Mouse (Mus musculus): ENCODE results near the gene Ss18l2. TPM values are rescaled to one million over a fixed set of nuclear protein-coding genes. Genes with fewer than 3 reads are reported as not detected.
A peak's percentile ranks its signal among the peaks of the same experiment; 100 is the strongest.

The Ss18l2 gene
- polyA plus RNA-seq, 2 experiments from 2014 or later = 59.3 to 65.0 TPM

DNA sequence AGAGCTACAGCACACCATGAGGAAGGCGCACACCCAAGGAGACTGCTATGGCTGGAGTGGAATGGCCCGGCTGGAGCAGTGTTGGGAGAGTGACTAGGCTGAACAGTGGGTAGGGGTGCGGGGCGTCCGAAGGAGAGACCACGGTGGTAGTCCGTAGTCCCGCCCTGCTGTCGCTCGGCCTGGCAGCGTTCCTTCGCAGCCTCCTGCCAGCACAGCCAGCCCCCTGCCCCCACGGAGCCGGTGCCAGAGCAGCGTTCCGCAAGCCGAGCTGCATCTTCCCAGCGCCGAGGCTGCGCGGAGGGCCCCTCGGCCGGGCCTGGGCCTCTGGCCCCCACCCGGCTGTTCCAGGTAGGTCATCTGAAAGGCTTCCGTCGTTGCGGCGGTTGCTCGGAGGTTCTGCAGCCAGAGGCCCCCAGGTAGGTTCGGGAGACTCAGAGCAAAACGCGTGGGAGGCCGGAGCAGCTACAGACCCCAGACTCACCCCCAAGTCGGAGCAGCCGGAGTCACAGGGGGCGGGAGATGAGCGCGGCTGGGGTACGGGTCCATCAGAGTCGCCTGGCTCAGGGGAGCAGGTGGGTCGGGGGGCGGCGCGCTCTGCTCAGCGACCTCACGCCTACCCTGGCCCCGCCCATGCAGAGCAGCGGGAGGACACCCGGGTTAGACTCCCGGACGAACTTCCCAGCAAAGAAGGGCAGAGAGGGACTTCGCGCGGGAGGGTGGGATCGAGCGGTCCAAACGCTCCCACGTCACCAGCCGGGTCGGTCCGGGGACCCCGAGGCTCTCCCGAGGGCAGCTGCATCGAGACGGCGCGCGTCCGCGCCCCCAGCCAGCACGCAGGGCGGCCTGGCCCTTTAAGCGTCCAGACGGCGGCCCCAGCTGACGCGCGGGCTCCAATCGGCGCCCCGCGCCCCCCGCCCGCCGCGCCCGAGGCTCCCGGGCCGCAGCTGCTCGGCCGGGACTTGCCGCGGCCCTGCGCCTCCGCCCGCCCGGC is 49.3 kb downstream of the Ss18l2 start, which contains the start of gene Zfp651:
Zfp651 (plus strand) TSS at position 240 of the 991 bp plus-strand sequence.
- ATAC-seq = peak; percentile 13

DNA sequence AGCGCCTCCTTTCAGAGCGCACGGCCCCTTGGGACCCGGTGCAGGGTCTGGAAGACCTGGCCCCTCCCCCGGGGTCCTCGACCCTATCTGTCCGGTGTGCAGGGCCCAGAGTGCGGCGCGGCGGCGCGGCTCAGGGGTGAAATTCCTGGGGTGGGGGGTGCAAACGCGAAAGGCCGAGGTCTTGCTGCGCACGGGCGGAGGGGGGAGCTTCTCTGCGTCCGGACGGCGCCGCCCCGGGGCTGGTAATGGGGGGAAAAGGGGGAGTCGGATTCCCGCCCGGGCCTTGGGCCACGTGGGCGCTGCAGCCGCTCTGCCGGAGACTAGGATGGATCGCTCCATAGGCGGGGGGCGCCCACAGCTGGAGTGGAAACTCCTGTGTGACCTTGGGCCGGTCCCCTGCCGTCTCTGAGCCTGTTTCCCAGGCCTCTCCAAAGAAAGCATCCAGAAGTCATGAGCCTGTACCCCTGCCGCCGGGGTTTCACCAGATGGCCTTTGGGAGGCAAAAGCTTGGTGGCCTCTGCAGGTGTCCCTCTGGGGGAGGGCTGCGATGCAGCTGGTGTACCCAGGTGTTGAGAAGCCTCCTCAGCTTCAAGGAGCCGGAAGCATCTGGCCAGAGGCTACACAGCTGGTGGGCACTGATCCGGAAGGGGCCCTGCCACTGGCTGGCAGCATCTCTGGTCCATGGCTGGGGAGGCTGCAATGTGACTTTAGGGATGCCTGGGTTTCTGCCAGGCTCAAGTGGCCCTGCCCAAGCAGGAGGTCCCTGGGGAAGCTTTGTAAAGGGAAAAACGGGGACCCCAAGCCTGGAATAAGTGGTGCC is 50.4 kb downstream of the Ss18l2 start:
- ATAC-seq = no peak

DNA sequence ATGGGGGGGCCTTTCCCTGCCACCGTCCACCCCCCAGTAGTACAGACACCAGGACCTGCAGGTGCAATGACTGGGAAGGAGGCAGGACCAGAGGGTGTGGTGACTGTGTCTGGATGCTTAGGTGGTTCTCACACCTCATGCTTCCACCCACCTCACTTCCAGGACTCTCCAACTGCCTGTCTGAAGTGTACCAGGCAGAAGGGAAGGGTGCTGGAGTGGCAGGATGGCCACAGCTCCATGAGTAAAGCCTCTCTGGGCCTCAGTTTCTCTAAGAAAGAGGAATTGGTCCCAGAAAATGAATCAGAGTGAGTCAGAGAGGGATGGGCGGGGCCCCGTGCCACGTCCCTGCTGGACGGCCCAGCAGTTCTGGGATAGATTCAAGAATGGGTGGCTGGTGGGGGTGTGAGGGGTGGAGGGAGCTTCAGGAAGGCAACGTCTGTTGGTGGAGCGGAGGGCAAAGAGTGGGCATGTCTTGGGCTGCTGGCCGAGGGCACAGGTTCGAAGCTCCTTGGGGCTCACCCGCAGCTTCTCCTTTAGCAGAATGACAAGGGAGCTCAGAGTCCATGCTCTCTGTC is 51.0 kb downstream of the Ss18l2 start:
- no peak for ATAC-seq

DNA sequence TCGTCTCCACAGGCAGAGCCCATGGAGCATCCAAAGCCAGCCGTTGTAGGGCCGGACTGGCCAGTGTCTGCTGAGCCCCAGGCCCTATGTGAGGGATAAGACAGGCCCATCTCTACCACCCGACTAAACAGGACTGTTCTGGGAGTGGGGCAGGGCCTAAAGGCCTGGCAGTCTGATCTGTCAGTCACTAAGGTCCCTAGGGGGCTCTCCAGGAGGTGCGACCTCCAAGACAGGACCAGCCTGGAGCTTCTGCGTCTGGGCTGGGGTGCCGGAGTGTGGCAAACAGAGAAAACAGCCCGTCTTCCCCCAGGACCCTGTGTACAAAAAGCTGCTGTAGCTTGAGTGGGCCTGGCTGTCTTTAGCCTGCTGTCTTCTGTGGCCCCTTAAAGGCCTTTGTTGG is 51.7 kb downstream of the Ss18l2 start:
- no peak for ATAC-seq

DNA sequence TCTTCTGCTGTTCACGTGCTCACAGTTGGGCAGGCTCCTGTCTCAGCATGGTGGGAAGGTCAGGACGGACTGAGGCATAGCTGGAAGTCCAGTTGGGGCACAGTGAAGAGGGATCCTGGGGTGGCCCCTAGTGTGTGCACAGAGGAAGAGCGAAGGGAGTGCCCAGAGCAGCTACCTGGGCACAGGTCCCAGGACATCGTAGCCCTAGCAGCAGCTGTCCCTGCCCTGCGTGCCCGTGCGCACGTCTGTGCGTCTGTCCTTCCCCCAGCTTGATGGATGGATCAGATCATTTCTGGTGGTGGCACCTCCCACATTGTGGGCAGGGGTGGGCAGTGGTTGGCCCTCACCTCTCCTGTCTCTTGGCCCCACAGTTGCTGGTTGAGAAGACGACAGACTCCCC is 52.1 kb downstream of the Ss18l2 start:
- no peak for ATAC-seq

DNA sequence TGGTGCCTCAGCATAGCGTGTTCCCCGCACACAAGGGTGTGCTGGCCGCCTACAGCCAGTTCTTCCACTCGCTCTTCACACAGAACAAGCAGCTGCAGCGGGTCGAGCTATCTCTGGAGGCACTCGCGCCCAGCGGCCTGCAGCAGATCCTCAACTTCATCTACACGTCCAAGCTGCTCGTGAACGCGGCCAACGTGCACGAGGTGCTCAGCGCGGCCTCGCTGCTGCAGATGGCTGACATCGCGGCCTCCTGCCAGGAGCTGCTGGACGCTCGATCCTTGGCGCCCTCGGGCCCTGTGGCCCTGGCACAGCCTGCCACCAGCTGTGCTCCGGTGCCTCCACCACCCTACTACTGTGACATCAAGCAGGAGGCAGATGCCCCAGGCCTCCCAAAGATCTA is 52.6 kb downstream of the Ss18l2 start:
- no peak for ATAC-seq

Other genes with a start within 250 kb of the Ss18l2 start
- gene Cck, start 214.6 kb upstream of the Ss18l2 start, polyA plus RNA-seq (2017; shearing (Covaris generic)) = not detected
- gene Lyzl4, start 68.2 kb upstream of the Ss18l2 start, polyA plus RNA-seq (2017; shearing (Covaris generic)) = not detected
- gene Vipr1, start 67.6 kb upstream of the Ss18l2 start, polyA plus RNA-seq (2017; shearing (Covaris generic)) = 1 to 10 TPM; 1.5 to 1.8 TPM
- gene Sec22c, start 4.8 kb upstream of the Ss18l2 start, polyA plus RNA-seq (2017; shearing (Covaris generic)) = 10 to 100 TPM; 13.3 to 17.7 TPM
- gene Nktr, start 8.8 kb downstream of the Ss18l2 start, polyA plus RNA-seq (2017; shearing (Covaris generic)) = 100 to 1,000 TPM in 1 of 2 experiments, 10 to 100 TPM in 1; 90.3 to 104 TPM
- not detected for gene Zfp651, start 49.0 kb downstream of the Ss18l2 start, polyA plus RNA-seq (2017; shearing (Covaris generic))
- not detected for gene Klhl40, start 67.3 kb downstream of the Ss18l2 start, polyA plus RNA-seq (2017; shearing (Covaris generic))
- gene Hhatl, start 82.2 kb downstream of the Ss18l2 start, polyA plus RNA-seq (2017; shearing (Covaris generic)) = not detected
- gene Ccdc13, start 129.1 kb downstream of the Ss18l2 start, polyA plus RNA-seq (2017; shearing (Covaris generic)) = not detected
- gene Higd1a, start 148.0 kb downstream of the Ss18l2 start, polyA plus RNA-seq (2017; shearing (Covaris generic)) = 100 to 1,000 TPM; 125 to 151 TPM
- gene Ackr2, start 188.0 kb downstream of the Ss18l2 start, polyA plus RNA-seq (2017; shearing (Covaris generic)) = not detected
- gene Cyp8b1, start 206.0 kb downstream of the Ss18l2 start, polyA plus RNA-seq (2017; shearing (Covaris generic)) = not detected
- gene Fam198a, start 240.7 kb downstream of the Ss18l2 start, polyA plus RNA-seq (2017; shearing (Covaris generic)) = not detected